Comparison of ENCODE assay signal across 10 mouse cellular contexts in genomic region chr9:69769091-69769948, GRCm38 (mm10). TPM values are rescaled to one million over a fixed set of nuclear protein-coding genes. Genes with fewer than 3 reads are reported as not detected.
DNase-seq lines count a peak whose midpoint lies in the region; ATAC-seq lines count a peak whose summit lies in the region.
"Had no signal": no experiment of that assay in that cellular context is flagged by ENCODE, and none has a peak within 500 bp of the region (broad histone marks: within the 10 kb centered on the region; RNA-seq: fewer than 3 reads in every experiment).

No protein-coding gene starts in this region.

- 0 out of 2 replicates have a peak, but pooled peaks have one; percentile 28 for ATAC-seq in embryonic facial prominence, embryonic 12.5 days (ENCODE audit: insufficient number of reproducible peaks, insufficient read depth, low FRiP score, low TSS enrichment)
- 0 out of 2 replicates have a peak, but pooled peaks have one; percentile 23 for ATAC-seq in hindbrain, embryonic 15.5 days (ENCODE audit: low FRiP score, low read depth)
- no peak for ATAC-seq in neural tube, embryonic 11.5 days (ENCODE audit: insufficient read depth, low FRiP score, low TSS enrichment)
- ATAC-seq in cerebellum, adult (ENCODE audit: insufficient number of reproducible peaks, low FRiP score, low TSS enrichment): no peak

- no peaks in the 10 kb centered on the region for H3K4me1 ChIP-seq in embryonic facial prominence, embryonic 12.5 days
- H3K4me1 ChIP-seq in hindbrain, embryonic 15.5 days (replicated peaks): 0 out of 2 replicates have a peak, but pooled peaks cover 7% of the 10 kb centered on the region
- H3K4me1 ChIP-seq in neural tube, embryonic 11.5 days (ENCODE audit: control insufficient read depth, insufficient read depth, low read length): peaks cover 26% of the 10 kb centered on the region

- no peak overlapping the region for H3K4me2 ChIP-seq in embryonic facial prominence, embryonic 12.5 days (replicated peaks)
- H3K4me2 ChIP-seq in hindbrain, embryonic 15.5 days: peak overlapping the region; percentile 22
- peak overlapping the region; percentile 48 for H3K4me2 ChIP-seq in neural tube, embryonic 11.5 days (ENCODE audit: low read depth)

- WGBS in embryonic facial prominence, embryonic 12.5 days: under 1% methylated on average over 36 of the region's 36 CpGs
- 2% methylated on average over 36 of the region's 36 CpGs for WGBS in hindbrain, embryonic 15.5 days
- 2% methylated on average over 36 of the region's 36 CpGs for WGBS in neural tube, embryonic 11.5 days

- no peaks in the 10 kb centered on the region for H3K36me3 ChIP-seq in embryonic facial prominence, embryonic 12.5 days
- no peaks in the 10 kb centered on the region for H3K36me3 ChIP-seq in hindbrain, embryonic 15.5 days
- no peaks in the 10 kb centered on the region for H3K36me3 ChIP-seq in neural tube, embryonic 11.5 days (ENCODE audit: control insufficient read depth, insufficient read depth, low read length)

- no peak overlapping the region for H3K4me3 ChIP-seq in embryonic facial prominence, embryonic 12.5 days
- H3K4me3 ChIP-seq in hindbrain, embryonic 15.5 days: no peak overlapping the region
- H3K4me3 ChIP-seq in neural tube, embryonic 11.5 days (ENCODE audit: low read depth, low read length): peak overlapping the region; percentile 21

- no peaks in the 10 kb centered on the region for H3K9me3 ChIP-seq in embryonic facial prominence, embryonic 12.5 days
- H3K9me3 ChIP-seq in hindbrain, embryonic 15.5 days: no peaks in the 10 kb centered on the region
- no peaks in the 10 kb centered on the region for H3K9me3 ChIP-seq in neural tube, embryonic 11.5 days (ENCODE audit: control insufficient read depth, low read length)

- H3K27ac ChIP-seq in embryonic facial prominence, embryonic 12.5 days: no peak overlapping the region
- H3K27ac ChIP-seq in hindbrain, embryonic 15.5 days (replicated peaks): no peak overlapping the region
- no peak overlapping the region for H3K27ac ChIP-seq in neural tube, embryonic 11.5 days (ENCODE audit: low read depth, low read length)
- H3K27ac ChIP-seq: kidney, postnatal 0 days; liver, embryonic 14.5 days had no signal

- no peak overlapping the region for H3K9ac ChIP-seq in embryonic facial prominence, embryonic 12.5 days
- H3K9ac ChIP-seq in hindbrain, embryonic 15.5 days: no peak overlapping the region
- no peak overlapping the region for H3K9ac ChIP-seq in neural tube, embryonic 11.5 days (ENCODE audit: low read length)
- H3K9ac ChIP-seq: liver, embryonic 14.5 days had no signal

- peaks cover 78% of the 10 kb centered on the region for H3K27me3 ChIP-seq in embryonic facial prominence, embryonic 12.5 days
- peaks cover 71% of the 10 kb centered on the region for H3K27me3 ChIP-seq in hindbrain, embryonic 15.5 days
- H3K27me3 ChIP-seq in neural tube, embryonic 11.5 days (ENCODE audit: control insufficient read depth, insufficient read depth, low read length): peaks cover 57% of the 10 kb centered on the region

- DNase-seq in ZHBTc4 (ENCODE audit: low read depth, low spot score): peak; percentile 46
- peak; percentile 59 for DNase-seq in neural tube, embryonic 11.5 days (ENCODE audit: low spot score)
- no peak for DNase-seq in T-cell, adult 2 months (ENCODE audit: low spot score)
- no peak for DNase-seq in yolk sac, embryonic 10.5 days (ENCODE audit: low spot score)
- DNase-seq: cerebellum, adult 18-20 months had no signal

RNA-seq across cellular contexts. Expression of gene Foxb1, which starts 8.6 kb away (rescaled TPM):
- 0.06 and 0.17 TPM in 2 replicates for polyA plus RNA-seq in embryonic facial prominence, embryonic 12.5 days (2016; fragmentation: Nextera tagmentation; extraction: Ambion mirVana)
- polyA plus RNA-seq in hindbrain, embryonic 15.5 days (2015; fragmentation: Nextera tagmentation; extraction: Ambion mirVana): 6.9 and 7.9 TPM in 2 replicates
- 3.7 and 4.2 TPM in 2 replicates for polyA plus RNA-seq in neural tube, embryonic 11.5 days (2014; fragmentation: Nextera tagmentation; extraction: Ambion mirVana)
- polyA plus RNA-seq: kidney, postnatal 0 days; liver, embryonic 14.5 days had no signal

Comparison
In these comparisons a context has a peak if more than half of its experiments do, and no peak if none do; other contexts are left out.
1. DNase-seq: peak in ZHBTc4 (single experiment) and neural tube, embryonic 11.5 days (single experiment); none in T-cell, adult 2 months (single experiment) and yolk sac, embryonic 10.5 days (single experiment).
2. ATAC-seq: peak in embryonic facial prominence, embryonic 12.5 days (single experiment) and hindbrain, embryonic 15.5 days (single experiment); none in neural tube, embryonic 11.5 days (single experiment) and cerebellum, adult (single experiment).